Mouse (Mus musculus): ENCODE results near the gene Cmtm7.

DNA sequence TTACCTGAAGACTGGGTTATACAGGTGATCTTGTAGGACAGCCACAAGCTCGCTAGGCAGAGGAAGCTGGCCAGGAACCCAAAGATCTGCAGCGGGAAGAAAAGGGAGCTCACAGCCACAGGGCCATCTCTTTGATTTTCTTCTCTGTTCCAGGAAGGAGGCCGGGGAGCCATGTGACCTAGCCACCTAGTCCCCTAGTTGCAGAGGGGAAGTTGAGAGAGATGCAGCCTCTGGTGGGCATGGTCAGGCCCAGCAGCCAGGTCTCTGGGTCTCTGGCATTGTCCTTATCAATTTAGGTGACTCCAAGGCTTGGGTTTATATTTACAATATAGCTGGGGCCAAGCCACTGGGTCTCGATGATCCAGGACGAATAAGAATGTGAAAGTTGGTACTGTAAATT, 22.9 kb downstream of the Cmtm7 start:
- no peak for TF ChIP-seq POLR2AphosphoS2 (IDR thresholded peaks at IDR 0.05; ENCODE audit: insufficient read length, low read depth)
- no peak for TF ChIP-seq CEBPB (IDR thresholded peaks at IDR 0.05; ENCODE audit: insufficient read depth, poor library complexity, severe bottlenecking)
- TF ChIP-seq POLR2A (IDR thresholded peaks at IDR 0.05; ENCODE audit: insufficient read length, low read depth) = no peak
- no peak for TF ChIP-seq USF1 (IDR thresholded peaks at IDR 0.05; ENCODE audit: low read depth)
- TF ChIP-seq MYOD1 (IDR thresholded peaks at IDR 0.05; ENCODE audit: control insufficient read depth in 1 of 3, insufficient read length in 2 of 3, low read depth in 2 of 3) = no peak
- TF ChIP-seq E2F4 (IDR thresholded peaks at IDR 0.05; ENCODE audit: insufficient read depth) = no peak
- TF ChIP-seq MAX (IDR thresholded peaks at IDR 0.05; ENCODE audit: low read depth) = no peak
- no peak for TF ChIP-seq MYOG (IDR thresholded peaks at IDR 0.05; ENCODE audit: control insufficient read depth in 1 of 3, insufficient read depth in 1 of 3, insufficient read length in 2 of 3, low read depth in 2 of 3)
- TF ChIP-seq TCF12 (IDR thresholded peaks at IDR 0.05; ENCODE audit: insufficient read depth, poor library complexity, severe bottlenecking) = no peak

Measured in myocyte (in vitro differentiated cells).